Mouse (Mus musculus) forelimb bud, embryonic 11.5 days (tissue): ENCODE measurements at regions not wholly inside any gene's neighbourhood (a gene's known extent, or its start where the extent isn't known, plus 50 kb on each side); places are given as distances from the start of the nearest gene placed in this dataset.
"Not testable (repeated sequence)": the region's sequence is repeated elsewhere in the genome, so short reads cannot be mapped to it uniquely, and the experiment has no call there.

ENCODE experiments used
- DNase-seq: peaks from one replicate; pipeline ENCODE4 v3.0.0-alpha.2; 2012; ENCODE audit warnings: low read depth, low spot score

DNA sequence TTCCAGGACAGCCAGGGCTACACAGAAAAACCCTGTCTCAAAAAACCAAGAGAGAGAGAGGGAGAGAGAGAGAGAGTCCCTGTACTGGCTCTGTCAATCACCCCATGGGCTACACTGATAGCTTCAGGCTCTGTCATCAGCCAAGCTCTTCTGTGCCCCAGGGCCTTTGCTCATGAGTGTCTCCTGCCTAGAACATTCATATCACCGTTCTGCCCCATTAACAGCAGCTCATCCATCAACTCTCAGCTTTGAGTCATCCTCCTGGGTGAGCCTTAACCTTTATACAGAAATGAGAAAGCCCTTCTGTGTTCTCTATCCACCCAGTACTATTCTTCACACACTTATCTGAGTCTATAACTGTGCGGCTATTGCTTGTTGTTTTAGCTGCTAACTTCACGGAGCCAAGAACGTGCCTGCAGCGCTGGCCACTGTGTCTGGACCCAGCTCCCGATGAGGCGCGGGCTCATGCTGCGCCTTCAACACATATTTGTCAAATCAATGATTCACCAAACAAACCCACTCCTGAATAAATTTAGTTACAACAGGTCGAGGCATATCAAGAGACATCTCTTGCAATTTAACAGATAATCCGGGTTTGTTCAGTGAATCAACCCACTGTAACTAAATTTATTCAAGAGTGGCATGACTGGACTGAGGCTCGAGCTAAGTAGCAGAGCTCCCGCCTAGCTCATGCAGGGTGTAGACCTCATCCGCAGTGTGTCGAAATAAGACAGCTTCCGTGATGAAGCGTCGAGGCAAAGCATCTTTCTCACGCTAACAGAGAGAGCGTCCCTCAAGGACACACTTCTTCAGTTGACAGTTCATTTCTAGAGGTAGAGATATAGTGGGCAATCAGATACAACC, 152.1 kb downstream of the Katnal1 start:
- DNase-seq, result no peak

DNA sequence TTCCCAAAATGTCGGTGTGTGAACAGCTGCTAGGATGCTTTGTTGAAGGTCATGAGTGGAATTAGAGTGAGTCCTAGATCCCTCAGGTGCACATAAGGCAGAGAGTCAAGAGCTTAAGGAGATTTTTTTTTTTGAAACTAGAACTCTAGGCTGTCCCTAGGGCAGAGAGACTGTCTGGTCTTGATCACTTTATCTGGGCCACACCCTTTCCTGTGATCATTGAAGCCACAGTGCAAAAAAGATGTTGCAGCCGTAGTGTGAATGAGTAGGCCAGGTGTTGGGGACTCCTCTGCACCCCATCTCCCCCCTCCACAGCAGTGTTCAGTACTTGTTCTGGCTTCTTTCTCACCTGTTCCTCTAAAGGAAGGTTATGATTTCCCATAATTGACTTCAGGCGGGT, 153.9 kb downstream of the Katnal1 start:
- no peak for DNase-seq

DNA sequence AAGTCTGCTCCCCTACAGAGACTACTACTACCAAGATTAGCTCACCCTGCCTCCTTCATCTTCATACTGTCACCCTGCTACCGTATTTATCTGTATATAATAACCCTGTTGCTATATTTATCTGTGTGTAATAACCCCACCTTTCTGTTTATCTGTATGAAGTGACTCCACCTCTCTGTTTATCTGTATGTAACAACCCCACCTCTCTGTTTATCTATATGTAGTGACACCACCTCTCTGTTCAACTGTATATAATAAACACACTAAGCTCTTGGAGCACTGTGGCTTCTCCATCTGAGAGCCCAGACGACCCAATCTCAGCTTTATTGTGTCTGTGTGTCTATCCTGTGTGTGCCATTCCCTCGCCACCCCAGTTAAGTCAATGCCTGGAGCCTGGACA, 154.7 kb downstream of the Katnal1 start:
- DNase-seq, result no peak

DNA sequence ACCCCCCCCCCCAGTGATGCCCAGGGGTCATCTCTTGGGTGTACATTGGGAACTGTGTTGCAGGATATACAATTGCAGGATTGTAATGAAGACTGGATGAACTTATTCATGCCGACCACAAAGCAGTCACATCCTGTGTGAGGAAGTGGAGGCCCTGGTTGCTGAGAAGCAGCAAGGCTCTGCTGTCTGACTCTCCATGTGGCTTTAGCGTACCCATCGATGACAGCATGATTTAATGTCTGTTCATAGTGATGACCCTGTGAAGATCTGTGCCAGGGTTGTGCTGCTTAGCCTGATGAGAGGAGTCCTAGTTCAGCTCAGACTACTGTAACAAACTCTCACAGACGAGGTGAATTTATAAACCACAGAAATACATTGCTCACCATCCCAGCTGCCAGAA, 159.7 kb downstream of the Katnal1 start:
- no peak for DNase-seq

DNA sequence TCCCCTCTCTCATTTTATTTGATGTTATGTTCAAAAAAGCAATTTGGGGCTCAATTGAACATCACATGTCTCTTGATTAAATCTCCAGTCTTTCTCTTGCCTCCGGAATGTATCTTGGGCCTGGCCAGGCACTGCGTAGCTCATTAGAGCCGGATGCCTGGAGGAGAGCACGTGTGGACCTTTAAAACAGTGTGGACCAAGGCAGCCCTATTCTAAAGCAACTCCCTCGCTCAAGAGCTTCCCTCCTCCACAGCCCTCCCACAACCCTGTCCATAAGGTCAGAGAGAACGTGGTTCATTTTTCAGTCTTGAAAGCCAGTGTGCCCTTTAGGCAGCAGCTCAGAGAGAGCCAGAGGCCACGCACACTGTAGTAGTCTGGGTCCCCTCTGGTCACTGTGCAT, 160.8 kb downstream of the Katnal1 start:
- no peak for DNase-seq

DNA sequence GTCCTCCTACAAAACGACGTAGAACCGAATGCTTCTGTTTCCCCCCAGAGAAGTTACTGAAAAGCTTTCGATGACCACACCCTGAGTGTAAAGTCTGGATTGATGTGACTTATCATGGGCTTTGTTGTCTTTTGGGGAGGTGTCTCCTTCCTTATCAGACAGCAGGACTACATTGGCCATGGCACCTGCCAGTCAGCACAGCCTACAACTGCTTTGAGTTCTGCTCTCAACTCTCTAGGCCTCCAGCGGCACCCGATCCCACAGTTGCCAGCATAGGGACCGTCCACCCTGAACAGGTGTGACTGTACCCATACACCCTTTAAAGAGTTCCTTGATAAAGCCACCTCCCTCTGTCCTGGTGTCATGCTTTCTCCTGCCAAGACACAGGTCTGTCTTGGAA, 163.1 kb downstream of the Katnal1 start:
- no peak for DNase-seq

DNA sequence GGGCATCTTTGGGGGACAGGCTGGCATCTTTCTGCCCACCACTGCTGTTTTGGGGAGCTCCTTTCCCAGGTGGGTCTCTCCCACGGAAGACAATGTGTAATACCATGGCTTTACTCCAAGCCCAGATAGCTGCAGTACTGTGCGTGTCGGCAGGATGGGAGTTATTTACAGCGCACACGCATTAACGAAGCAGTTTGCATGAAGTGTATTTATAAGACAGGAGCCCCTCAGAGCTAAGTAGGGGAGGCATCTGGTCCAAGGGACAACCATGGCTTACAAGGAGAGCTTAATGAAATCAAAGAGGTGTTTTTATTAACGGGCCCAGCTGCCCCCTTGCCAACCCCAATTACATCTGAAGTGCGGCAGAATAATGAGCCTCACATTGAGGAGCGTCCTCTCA, 169.0 kb downstream of the Katnal1 start:
- DNase-seq, result no peak

DNA sequence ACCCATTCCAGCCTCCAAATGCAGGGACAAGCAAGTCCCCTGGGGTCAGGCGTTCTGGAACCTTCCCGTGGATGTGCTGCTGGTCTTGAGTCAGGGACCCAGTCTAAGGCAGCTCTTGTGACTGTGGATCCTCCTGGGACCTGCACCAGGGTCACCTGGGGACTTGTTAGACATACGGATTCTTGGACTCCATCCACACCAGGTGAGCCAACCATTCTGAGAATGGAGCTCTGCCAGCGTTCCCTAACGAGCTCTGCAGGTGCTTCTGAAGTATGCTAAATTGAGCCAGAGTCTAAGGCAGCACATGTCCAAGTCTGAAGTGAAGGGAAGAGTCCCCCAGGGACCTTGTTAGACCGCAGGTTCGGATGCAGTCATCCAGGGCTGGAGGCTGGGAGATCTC, 170.3 kb downstream of the Katnal1 start:
- no peak for DNase-seq

DNA sequence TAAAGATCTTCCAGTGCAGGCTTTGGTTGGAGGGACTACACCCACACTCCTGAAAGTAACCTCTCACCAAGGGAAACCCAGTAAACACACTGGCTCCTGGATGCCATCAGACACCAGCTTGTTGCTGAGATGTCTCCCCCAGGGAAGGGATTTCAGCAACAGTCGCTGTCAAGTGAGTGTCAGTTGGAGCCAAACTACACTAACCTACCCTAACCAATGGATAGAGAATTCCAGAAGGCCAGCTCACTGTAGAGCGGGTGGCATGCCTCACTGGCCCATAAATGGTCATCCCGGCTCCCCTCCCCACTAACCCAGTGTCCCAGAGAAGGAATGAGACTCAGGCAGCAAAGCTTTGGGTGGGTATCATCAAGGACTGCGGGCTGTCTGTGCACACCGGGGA, 171.4 kb downstream of the Katnal1 start:
- DNase-seq, result no peak

DNA sequence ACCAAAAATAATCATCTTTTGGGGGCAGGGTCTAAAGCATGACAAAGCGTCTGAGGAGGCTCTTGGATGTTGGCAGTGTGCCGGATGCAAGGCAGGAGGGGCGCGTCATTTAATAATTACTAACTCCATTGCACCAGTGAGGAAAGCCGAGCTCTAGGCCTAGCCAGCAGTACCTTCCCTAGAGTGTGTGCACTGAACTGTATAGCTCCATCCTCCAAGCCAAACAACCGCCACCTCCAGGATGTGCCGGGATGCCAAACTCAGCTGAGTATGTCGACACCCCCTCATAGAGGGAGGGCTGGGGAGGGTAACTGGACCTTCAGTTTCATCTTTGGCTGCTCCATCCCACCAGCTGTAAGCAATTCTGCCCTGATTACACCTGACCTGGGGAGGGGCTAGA, 171.9 kb downstream of the Katnal1 start:
- no peak for DNase-seq

DNA sequence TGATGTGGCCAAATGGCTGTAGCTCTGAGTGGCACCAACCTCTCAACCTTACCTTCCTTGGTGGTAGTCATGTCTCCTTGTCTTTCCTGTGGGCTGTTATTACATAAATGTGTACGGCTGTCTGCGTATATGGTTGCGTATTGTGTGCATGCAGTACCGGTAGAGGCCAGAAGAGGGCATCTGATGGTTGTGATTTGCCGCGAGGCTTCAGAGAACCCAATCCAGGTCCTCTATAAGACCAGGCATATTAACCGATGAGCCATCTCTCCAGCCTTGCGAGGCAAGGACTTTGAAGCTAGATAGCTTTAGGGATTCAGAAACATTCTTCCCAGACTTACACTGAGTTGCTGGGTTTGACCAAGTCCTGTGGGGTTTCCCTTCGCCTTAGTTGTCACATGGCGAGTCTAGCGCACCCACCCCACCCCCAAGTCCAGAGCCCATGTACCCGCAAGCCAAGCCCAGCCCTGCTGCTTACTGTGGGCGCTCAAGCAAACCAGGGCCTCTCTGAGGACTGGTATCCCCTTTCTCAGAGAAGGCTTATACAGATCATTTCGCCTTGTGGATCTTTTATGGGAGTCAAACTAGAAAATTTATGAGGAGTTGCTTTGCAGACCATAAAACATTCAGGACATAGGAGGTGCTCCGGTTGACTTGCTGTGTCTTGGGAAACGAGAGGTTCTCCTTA, 172.7 kb downstream of the Katnal1 start:
- no peak for DNase-seq

DNA sequence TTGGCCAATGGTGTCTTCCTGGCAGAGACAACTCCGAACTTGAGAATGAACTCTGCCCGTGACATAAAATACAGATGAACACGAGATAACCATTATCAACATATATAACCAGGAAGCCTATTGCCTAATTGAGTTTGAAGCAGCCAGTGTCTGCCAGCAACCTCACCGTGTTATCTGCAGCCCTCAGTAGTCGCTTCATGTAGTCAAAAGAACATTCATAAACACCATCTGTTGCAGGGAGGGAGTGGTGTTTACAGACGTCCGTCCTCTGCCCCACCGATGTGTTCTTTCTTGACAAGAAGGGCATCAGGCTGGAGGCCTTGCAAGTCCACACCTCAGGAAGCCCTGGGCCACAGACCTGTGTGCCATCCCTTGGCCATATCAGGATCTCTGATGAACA, 173.3 kb downstream of the Katnal1 start:
- no peak for DNase-seq

DNA sequence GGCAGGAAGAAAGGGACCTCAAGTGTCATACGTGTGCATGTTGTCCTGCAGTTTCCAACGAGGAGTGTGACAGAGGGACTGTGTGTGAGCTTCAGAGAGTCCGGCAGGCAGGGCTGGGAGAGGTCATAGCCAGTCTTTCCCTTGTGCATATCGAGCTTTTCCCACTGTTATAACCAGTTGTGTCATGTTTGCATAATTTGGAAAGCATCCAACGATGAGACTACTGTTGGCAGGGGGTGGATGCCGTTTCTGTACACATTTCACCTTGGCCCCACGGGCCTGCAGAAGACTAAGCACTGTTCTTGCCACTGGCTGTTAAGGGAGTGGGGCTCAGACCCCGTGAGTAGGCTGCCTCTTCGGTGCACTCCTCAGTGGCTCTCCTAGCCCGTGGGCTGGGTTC, 174.2 kb downstream of the Katnal1 start:
- DNase-seq, result no peak

DNA sequence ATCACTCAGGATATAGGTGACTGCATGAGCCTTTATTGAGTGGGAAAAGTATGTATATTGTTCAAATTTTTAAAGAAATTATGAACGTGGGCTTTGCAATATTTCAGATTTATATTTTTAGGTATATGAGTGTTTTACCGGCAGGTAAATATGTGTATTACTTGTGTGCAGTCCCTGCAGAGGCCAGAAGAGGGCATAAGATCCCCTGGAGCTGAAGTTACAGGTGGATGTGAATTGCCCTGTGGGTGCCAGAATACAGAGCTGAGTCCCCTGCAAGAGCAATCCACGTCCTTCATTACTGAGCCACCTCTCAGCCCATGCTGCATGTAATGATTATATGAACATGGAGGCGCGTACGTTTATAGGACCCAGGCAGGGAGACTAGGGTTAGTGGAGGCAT, 174.8 kb downstream of the Katnal1 start:
- no peak for DNase-seq

DNA sequence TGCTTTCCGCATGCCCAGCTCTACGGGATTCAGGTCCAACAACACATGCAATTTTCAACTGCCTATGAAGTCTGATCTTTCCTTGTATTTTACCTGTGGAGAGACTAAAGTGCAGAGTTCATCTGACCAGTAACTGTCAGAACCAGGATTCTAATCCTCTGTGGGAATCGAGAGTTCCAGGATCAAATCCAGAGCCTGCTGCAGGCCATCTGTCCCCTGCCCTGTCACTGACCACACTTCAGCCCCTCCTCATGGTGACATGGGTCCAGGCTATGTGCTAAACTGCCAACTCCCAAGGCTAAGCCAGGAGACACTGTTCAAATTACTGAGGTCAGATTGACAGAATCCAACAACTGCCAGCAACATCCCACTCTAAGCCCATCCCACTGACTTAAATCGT, 175.7 kb downstream of the Katnal1 start:
- DNase-seq, result no peak

DNA sequence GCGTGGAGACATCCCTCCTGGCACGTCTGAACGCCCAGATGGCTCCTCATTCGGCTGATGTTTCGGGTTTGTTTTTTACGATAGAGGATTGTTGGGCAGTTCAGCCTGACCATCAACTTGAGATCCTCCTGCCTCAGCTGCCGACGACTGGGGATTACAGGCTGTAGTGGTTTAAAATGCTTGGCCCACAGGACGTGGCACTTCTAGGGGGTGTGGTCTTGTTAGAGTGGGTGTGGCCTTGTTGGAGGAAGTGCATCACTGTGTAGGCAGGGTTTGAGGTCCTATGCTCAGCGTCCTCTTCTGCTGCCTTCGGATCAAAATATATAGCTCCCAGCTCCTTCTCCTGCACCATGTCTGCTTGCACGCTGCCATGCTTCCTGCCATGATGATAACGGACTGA, 177.1 kb downstream of the Katnal1 start:
- no peak for DNase-seq

DNA sequence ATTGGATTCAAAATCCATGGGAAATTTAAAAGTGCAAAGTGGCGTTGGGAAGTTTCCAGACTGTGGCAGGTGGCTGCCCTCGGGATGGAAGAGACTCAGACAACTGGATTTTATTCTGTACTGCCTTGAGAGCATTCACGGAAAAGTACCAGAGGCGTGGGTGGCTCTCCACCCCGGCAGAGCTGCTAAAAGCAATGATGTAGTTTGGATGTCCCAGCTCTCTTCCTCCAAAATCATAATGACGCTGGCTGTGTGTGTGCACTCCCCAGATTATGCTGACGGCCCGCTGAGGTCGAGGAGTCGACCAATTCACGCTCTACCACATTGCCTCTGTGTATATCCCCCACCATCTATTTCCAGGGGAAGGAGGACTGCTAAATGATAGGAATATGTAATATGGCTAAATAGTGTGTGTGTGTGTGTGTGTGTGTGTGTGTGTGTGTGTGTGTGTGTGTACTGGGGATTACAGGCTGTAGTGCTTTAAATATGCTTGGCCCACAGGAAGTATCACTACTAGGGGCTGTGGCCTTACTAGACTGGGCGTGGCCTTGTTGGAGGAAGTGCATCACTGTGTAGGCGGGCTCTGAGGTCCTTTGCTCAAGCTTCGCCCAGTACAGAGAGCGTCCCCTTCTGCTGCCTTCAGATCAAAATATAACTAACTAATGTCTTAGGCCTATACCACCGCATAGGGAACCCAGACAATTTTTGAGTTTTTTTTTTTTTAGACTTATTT, 179.0 kb downstream of the Katnal1 start:
- DNase-seq, result no peak

DNA sequence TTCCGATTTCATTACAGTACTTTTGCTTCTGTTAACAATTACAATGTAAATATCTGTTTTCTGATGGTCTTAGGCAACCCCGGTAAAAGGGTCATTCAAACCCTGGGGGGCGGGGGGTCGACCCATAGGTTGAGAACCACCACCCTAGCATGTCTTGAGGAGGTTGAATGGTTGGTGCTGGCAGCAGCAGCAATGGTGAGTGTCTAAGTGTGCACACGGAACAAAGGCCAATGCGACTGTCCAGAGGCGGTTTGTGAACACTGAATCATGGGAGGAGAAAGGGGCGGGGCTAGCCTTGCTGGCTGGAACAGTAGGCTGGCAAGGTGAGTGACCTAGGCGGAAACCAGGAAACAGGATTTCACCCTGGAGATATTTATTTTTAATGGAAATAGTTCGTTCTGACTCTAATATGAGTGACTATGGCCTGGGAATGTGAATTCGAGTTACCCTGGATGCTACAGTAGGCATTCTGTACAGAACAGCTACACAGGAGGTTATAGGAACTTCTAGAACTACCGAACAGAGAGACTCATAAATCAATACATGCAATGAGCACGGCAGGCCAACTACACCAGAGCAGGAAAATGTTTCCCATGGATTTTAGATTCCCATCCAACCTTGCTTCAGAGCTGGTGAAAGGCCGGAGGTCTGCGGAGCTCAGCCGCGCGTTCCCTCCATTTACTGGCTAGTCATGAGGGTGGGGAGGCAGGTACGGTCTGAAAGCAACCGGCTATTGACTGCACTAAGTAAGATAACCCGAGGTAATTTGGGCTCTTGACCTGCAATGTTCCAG, 181.0 kb downstream of the Katnal1 start:
- DNase-seq, result no peak

DNA sequence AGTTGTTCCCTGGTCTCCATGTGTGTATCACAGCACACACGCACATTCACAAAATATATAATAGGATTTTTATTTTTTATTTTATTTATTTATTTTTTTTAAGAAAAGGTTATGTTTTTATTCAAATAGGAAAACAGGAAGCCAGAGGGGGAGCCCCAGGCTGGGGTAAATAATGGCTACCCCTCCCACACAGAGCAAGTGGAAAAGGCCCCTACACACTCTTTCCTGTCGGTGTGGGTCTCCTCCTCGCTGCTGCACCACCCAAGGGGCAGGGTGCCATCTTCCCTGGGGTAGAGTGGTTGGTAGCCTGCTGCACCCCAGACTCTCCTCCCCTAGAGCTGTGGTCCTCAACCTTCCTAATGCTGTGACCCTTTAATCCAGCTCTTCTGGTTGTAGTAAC, 181.6 kb downstream of the Katnal1 start:
- no peak for DNase-seq

DNA sequence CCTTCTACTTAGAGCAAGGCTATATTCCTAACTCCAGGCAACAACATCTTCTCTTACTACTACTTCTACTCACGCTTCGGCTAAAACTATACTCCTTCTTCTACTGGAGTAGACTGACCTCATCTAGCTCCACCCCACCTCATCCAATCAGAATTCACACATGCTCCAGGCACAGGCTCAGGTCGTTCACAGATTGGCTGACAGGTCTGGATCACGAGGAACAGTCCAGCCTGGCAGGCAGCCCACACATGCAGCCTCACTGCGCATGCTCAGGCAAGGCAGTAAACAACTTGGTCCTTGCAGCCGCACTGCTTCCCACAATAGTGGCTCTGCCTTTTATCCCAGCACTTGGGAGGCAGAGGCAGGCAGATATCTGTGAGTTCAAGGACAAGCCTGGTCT, 182.4 kb downstream of the Katnal1 start:
- not testable (repeated sequence) for DNase-seq

DNA sequence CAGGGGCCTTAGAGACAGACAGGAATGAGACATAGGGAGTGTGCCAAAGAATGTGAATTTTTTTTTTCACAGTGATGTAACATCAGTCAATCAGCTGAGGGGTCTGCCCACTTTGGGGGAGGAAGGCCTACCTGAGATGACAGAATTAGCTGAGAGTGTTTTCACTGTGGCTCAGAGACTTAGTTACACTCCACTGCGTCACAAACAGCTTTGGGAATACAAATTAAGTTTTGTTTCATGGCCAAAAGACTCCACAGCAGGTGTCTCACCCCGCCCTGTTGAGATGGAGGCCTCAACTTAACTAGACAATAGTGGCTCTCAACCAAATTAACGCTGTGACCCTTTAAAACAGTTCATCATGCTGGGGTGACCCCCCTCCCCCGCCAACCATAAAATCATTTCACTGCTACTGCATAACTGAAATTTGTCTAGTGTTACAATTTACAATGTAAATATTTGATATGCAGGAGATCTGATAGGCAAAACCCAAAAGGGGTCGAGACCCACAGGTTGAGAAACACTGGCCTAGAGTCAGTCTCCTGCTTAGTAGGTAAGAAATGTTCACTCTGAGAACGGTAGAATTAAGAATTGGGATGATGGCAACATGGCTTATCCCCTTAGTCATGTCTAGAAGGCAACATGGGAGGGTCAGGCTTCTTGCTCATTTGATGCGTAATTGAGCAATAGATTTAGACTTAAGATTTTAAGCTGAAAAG, 184.3 kb downstream of the Katnal1 start:
- DNase-seq, result no peak
